9 mouse cellular contexts compared by ENCODE assay signal in genomic region chr6:29528561-29529443, GRCm38 (mm10). TPM values are rescaled to one million over a fixed set of nuclear protein-coding genes. Genes with fewer than 3 reads are reported as not detected.
DNase-seq lines count a peak whose midpoint lies in the region; ATAC-seq lines count a peak whose summit lies in the region.
"Had no signal": no experiment of that assay in that cellular context is flagged by ENCODE, and none has a peak within 500 bp of the region (broad histone marks: within the 10 kb centered on the region; RNA-seq: fewer than 3 reads in every experiment).

No protein-coding gene starts in this region.

- peak overlapping the region; percentile 4; the same call in 1 of the 2 replicates for H3K4me3 ChIP-seq in liver, embryonic 12.5 days
- H3K4me3 ChIP-seq in stomach, embryonic 14.5 days (ENCODE audit: low read depth, low read length): peak overlapping the region; percentile 54; the same call in 1 of the 2 replicates

- H3K36me3 ChIP-seq in liver, embryonic 12.5 days: no peaks in the 10 kb centered on the region
- H3K36me3 ChIP-seq in stomach, embryonic 14.5 days (ENCODE audit: control insufficient read depth, insufficient read depth, low read length): no peaks in the 10 kb centered on the region

- peak overlapping the region; percentile 33 for H3K4me2 ChIP-seq in liver, embryonic 12.5 days
- peak overlapping the region; percentile 98 for H3K4me2 ChIP-seq in stomach, embryonic 14.5 days (replicated peaks; ENCODE audit: low read depth, low read length)

- WGBS in liver, embryonic 12.5 days (ENCODE audit: insufficient replicate concordance): 15% methylated on average over 13 of the region's 13 CpGs
- whole genome bisulfite sequencing in stomach, embryonic 14.5 days: 27% methylated on average over 13 of the region's 13 CpGs

- H3K9ac ChIP-seq in liver, embryonic 12.5 days: no peak overlapping the region
- H3K9ac ChIP-seq in stomach, embryonic 14.5 days (replicated peaks; ENCODE audit: low read depth, low read length): no peak overlapping the region

- peak; percentile 71 for DNase-seq in layer of hippocampus, adult 9-11 months
- DNase-seq in layer of hippocampus, postnatal 10 days (ENCODE audit: low spot score in 2 of 2): no peak
- DNase-seq in left cerebral cortex, adult 8-10 months (ENCODE audit: low spot score in 2 of 2): no peak
- no peak for DNase-seq in left cerebral cortex, postnatal 36 days (ENCODE audit: low spot score in 2 of 2)
- DNase-seq: cerebellum, adult 11 months had no signal

- ATAC-seq in common myeloid progenitor, adult 5-6 weeks (replicated peaks; ENCODE audit: low read depth, poor library complexity, severe bottlenecking): peak; percentile 75
- ATAC-seq in liver, embryonic 12.5 days: no peak
- no peak for ATAC-seq in stomach, embryonic 14.5 days (ENCODE audit: insufficient number of reproducible peaks, insufficient read depth, low FRiP score, low read depth)
- ATAC-seq in inflammation-experienced regulatory T-cells, adult 6 months: no peak

- no peak overlapping the region; the same call in 1 of the 2 replicates for H3K27ac ChIP-seq in liver, embryonic 12.5 days
- no peak overlapping the region for H3K27ac ChIP-seq in stomach, embryonic 14.5 days (ENCODE audit: low read length)

- peaks cover 24% of the 10 kb centered on the region for H3K4me1 ChIP-seq in liver, embryonic 12.5 days
- peaks cover 27% of the 10 kb centered on the region for H3K4me1 ChIP-seq in stomach, embryonic 14.5 days (ENCODE audit: control insufficient read depth, insufficient read depth, low read length)

- H3K27me3 ChIP-seq in liver, embryonic 12.5 days (replicated peaks): peaks cover 73% of the 10 kb centered on the region
- peaks cover 15% of the 10 kb centered on the region for H3K27me3 ChIP-seq in stomach, embryonic 14.5 days (ENCODE audit: control insufficient read depth, insufficient read depth, low read length)

- H3K9me3 ChIP-seq in liver, embryonic 12.5 days (replicated peaks): no peaks in the 10 kb centered on the region
- H3K9me3 ChIP-seq in stomach, embryonic 14.5 days (ENCODE audit: control insufficient read depth, low read depth, low read length): no peaks in the 10 kb centered on the region

- intact Hi-C loops in left cerebral cortex, postnatal 36 days (cut with DNase I): loop anchor here (10.0 kb wide), 1 partner anchor 116 kb away; no protein-coding TSS in a partner anchor

RNA-seq across cellular contexts. Expression of gene Irf5, which starts 2.4 kb away (rescaled TPM):
- 1 to 10 TPM; 3.1 to 3.4 TPM for total RNA-seq in layer of hippocampus, postnatal 10 days (2021)
- total RNA-seq in common myeloid progenitor, adult 5-6 weeks (2017): 14.8 and 18.6 TPM in 2 replicates
- polyA plus RNA-seq in liver, embryonic 12.5 days (2016; fragmentation: Nextera tagmentation; extraction: Ambion mirVana): 5.9 and 7.2 TPM in 2 replicates
- 6.4 and 7.2 TPM in 2 replicates for polyA plus RNA-seq in stomach, embryonic 14.5 days (2014; fragmentation: Nextera tagmentation; extraction: Ambion mirVana)
- 10 to 100 TPM; 19.2 to 26.7 (median 20.9) TPM for polyA plus RNA-seq in inflammation-experienced regulatory T-cells, adult 6 months (2017; shearing (Covaris generic))
- total RNA-seq in left cerebral cortex, adult 8-10 months (2022): 10 to 100 TPM in 1 of 4 experiments, 1 to 10 TPM in 3; 4.7 to 10.3 (median 6.5) TPM
- 1 to 10 TPM; 4.4 to 4.7 TPM for total RNA-seq in left cerebral cortex, postnatal 36 days (2021)

RNA-seq across cellular contexts. Expression of gene Kcp, which starts 21.1 kb away (rescaled TPM):
- 10 to 100 TPM; 10.0 to 14.4 TPM for total RNA-seq in layer of hippocampus, postnatal 10 days (2021)
- not detected in 2 replicates for total RNA-seq in common myeloid progenitor, adult 5-6 weeks (2017)
- polyA plus RNA-seq in liver, embryonic 12.5 days (2016; fragmentation: Nextera tagmentation; extraction: Ambion mirVana): 2.8 and 3.2 TPM in 2 replicates
- 25.0 and 30.4 TPM in 2 replicates for polyA plus RNA-seq in stomach, embryonic 14.5 days (2014; fragmentation: Nextera tagmentation; extraction: Ambion mirVana)
- under 1 TPM in 1 of 3 experiments, not detected in 2; 0.16 TPM for polyA plus RNA-seq in inflammation-experienced regulatory T-cells, adult 6 months (2017; shearing (Covaris generic))
- 1 to 10 TPM in 3 of 4 experiments, under 1 TPM in 1; 0.78 to 1.2 (median 1.1) TPM for total RNA-seq in left cerebral cortex, adult 8-10 months (2022)
- 1 to 10 TPM in 1 of 2 experiments, under 1 TPM in 1; 0.54 to 1.9 TPM for total RNA-seq in left cerebral cortex, postnatal 36 days (2021)

RNA-seq across cellular contexts. Expression of gene Atp6v1fnb, which starts 57.6 kb away (rescaled TPM):
- total RNA-seq in layer of hippocampus, postnatal 10 days (2021): not detected
- total RNA-seq in common myeloid progenitor, adult 5-6 weeks (2017): 1.3 TPM in 1 of 2 replicates, not detected in the other
- not detected in 2 replicates for polyA plus RNA-seq in liver, embryonic 12.5 days (2016; fragmentation: Nextera tagmentation; extraction: Ambion mirVana)
- 0.64 TPM in 1 of 2 replicates, not detected in the other for polyA plus RNA-seq in stomach, embryonic 14.5 days (2014; fragmentation: Nextera tagmentation; extraction: Ambion mirVana)
- not detected for polyA plus RNA-seq in inflammation-experienced regulatory T-cells, adult 6 months (2017; shearing (Covaris generic))
- total RNA-seq in left cerebral cortex, adult 8-10 months (2022): under 1 TPM in 2 of 4 experiments, not detected in 2; 0.57 to 0.89 TPM
- under 1 TPM; 0.49 to 0.63 TPM for total RNA-seq in left cerebral cortex, postnatal 36 days (2021)
